Mouse (Mus musculus): Measurements from ENCODE around the gene Gcnt3.
"Not testable (repeated sequence)": the region's sequence is repeated elsewhere in the genome, so short reads cannot be mapped to it uniquely, and the experiment has no call there.

Gene Gcnt3

DNA sequence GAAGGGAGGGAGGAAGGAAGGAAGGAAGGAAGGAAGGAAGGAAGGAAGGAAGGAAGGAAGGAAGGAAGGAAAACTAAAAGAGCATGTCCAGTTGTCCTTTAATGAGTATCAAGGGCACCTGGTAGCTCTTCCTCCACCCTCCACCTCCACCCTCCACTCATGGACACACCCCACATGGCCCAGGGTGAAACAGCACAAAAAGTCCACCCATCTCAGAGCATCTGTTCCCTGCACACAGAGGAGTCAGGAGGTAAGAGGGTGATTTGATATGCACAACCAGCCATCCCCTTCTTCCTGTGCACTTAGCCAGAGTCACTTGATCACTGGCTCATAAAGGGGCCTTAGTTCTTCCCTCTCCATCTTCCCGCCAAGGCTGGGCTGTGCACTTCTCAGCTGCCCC is 5.0 kb upstream of the Gcnt3 start:
- DNase-seq: no peak

DNA sequence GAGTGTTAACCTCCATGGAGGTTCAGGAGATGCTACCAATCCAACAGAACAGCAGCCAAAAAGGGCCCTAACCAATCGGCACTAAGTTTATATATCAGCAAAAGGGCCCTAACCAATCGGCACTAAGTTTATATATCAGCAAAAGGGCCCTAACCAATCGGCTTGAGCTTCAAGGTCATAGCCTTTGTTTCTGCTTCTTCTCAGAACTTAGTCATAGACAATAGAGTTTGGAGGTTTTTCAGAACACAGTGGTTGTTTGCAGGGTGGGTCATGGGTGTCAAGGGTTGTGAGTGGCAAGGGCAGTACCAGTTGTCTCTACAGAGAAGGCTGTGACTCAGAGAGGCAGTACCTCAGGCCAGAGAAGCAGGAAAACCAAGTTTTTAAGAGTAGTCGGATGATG is 4.2 kb upstream of the Gcnt3 start:
- DNase-seq: no peak

DNA sequence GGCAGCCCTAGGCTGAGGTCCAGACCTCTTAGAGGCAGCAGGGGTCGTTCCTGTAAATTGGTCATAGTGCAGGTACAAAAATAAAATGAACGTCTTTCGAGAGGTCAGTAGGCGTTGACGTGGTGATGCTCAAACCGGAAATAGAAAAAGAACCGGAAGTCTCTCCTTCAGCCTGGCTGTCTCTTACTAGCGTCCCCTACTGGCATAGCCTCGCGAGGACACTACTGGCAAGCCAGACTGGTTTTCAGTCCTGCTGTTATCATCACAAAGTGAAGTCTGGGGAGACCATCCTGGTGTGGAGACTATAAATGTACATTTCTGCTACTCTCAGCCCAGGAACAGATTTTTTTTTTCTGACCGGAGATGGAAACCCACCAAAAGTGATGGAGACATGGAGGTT is 2.7 kb upstream of the Gcnt3 start:
- no peak for DNase-seq

DNA sequence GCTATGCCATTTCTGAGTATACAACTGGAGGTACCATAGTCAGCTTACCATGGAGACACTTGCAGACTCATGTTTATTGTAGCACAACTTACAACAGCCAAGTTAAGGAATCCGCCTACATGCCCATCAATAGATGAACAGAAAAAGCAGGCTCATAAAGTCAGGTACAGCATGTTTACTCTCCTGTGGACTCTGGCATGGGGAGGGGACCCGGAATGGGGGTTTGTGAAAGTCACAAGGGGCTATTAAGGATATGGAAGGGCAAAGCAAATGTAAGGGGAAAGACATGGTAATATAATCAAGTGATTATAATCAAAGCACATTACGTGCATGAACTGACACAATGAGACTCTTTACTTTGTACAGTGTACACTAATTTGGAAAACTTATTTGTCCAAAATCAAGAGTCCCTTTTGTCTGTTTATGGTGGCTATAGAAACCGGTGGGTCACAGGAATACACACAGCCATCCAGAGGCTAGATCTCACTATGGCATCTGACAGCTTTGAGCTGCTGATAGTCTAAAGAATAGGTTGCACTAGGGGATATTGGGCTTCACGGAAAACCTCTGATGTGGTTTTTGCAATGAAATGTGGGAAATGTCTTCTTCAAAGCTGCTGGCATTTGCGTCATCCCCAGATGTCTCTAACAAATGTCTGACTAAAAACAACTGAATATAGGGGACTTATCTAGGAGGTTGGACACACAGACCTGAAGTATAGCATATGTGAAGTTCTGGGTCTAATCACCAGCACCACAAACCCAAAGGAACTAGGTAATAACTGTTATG is 1.9 kb upstream of the Gcnt3 start:
- no peak for DNase-seq

DNA sequence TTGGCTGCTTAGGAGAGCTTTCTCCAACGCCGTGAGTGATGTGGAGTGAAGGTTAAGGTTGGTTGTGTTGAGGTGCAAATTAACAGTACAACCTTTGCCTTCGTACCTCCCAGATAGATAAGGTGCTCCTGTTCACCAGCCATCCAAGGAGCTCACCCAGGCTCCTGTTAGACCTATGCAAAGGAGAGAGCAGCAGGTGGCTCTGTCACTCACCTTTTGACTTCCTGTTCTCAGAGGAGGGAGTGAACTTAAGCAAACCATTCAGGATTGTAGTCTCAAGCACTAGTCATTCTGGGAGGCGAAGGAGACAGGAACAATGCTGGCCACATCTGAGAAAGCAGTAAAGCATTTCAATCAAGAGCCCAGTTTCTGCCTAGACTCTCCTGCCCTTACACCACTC is 1.2 kb downstream of the Gcnt3 start:
- DNase-seq: no peak

DNA sequence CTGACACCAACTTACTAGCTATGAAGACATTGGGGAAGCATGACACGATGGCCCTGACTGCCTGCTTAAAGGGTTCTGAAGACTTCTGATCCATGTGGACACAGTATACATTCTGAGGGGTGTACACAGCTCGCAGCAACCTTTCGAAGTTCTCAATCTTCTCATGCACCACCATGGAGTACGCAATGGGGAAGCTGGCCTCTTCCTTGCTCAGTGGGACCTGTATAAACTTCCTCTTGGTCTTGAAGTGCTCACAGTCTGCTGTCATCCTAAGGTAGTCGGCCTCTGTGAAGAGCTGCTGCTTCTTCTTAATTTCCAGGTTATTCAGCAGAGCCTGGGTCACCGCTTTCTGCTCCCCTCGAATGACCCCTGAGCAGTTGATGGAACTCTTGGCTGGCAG is 3.2 kb downstream of the Gcnt3 start:
- no peak for DNase-seq

DNA sequence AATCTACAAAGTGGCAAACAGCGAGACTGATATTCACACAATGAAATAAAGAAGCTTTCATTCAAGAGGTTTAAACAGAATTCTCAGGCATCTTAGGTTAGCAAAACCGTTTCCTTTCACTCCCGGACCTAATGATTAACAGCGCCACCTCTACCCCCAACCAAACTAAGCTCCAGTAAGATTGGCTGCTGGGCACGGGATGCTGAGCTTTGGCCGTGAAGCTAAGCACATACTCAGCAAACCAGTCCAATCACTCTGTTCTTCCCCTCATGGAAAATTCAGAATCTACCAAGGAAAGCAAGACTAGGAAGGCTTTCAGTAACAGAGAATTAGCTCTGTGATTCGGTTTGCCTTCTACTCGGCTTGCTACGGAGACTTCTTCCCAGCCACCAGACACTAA is 4.8 kb downstream of the Gcnt3 start:
- peak; percentile 27 for DNase-seq

DNA sequence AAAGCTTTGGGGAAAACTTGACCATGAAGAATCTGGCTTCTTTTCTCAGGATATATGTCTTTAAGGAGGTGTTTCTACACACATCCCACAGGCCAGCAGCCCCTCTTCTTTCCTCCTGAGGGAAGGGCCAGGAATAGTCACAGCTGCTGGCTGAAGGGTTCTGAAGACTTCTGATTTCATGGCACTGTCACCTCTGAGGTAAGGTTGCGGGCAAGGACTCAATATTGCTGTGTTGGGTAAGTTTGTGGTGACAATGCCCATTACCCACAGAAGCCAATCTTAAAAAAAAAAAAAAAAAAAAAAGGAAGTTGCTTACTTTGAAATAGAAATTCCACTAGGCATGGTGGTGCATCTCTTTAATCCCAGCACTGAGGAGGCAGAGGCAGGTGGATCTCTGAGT is 5.7 kb downstream of the Gcnt3 start:
- no peak for DNase-seq

DNA sequence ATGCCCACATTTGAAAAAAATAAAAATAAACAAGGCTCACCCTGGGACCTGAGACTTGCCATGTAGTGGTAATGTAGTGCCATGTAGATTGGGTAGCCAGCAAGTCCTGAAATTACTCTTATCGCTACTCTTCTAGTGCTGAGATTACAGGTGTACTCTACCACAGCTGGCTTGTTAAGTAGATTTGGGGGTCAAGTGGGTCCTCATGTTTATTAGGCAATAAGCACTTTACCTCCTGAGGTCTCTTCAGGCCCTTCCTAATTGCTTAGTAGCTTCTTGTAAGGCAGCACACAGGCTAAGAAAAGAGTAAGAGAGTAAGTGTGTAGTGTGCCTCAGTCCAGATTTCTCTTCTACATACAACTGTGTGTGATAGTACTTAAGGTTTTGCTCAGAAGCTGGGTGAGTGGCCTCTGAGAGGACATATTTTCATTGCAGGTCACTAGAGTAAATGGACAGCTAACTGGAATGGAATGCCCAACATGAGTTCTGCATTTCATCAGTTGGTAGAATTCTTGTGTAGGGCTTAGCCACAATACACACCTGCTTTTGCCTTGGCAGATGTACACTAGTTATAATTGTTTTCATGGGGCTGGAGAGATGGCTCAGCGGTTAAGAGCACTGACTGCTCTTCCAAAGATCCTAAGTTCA is 12.4 kb downstream of the Gcnt3 start:
- no peak for DNase-seq

DNA sequence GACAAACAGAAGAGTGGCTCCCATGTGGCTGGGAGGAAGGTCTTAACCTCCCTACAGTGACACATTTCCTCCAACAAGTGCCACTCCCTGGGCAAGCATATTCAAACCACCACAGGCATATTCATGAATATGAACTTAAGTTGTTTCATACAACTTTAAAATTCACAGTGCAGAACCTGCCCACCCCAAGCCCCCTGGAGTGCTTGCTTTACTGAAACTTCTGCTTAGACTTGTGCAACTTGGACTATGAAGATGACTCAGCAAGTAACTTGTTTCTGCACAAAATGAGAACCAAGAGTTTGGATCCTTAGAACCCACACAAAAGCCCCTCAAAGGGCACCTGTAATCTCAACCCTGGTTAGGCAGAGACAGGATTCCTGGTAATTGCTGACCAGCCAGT is 13.2 kb downstream of the Gcnt3 start:
- no peak for DNase-seq

DNA sequence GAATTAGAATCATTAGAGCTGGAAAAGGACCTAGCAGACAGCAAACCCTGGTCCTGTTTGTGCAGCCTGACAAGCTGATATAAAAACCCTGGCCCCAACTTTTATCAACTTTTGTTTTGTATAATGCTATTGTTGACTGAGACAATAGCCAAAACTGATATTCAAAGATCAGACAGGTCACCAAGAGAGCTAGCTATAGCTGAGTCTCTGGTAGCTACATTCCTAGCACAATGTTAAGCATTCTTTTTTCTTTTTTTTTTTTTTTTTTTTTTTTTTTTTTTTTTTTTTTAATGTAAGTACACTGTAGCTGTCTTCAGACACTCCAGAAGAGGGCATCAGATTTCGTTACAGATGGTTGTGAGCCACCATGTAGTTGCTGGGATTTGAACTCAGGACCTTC is 14.3 kb downstream of the Gcnt3 start:
- not testable (repeated sequence) for DNase-seq

DNA sequence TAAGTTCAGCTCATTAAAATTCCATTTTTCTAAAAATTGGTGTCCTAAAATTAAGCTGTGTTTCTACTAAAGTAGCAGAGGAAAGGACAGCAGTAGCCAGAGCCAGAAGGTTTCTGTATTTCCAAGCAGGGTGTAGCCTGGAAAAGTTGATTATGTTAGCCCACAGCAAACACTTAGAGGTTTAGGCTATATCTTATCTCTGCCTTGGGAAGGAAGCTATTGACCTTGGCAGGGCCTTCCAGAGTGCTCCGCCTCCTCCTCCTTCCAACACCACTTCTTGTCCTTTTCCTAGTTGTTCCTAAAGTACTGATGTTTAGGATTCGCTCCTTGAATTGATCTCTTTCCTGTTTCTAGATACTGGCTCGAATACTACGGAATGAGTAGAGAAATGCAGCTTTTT is 15.8 kb downstream of the Gcnt3 start:
- no peak for DNase-seq

DNA sequence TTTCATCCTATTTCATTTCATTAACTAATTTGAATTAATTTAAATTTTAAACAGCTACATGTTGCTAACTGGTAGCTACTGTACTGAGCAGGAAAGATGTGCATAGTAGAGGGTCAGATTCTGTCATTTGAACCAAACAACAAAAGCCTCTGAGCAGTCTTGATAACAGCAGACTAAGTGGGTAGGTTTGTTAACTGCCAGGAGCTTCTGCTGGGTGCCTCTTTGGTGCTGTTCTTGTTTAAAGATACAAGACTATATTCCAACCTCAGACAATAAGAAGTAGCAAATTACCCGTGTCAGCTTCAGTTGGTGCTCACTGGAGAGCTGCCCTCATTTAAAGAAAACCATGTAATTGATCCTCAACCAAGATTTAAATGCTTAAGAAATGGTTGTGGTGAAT is 16.3 kb downstream of the Gcnt3 start:
- DNase-seq: no peak

DNA sequence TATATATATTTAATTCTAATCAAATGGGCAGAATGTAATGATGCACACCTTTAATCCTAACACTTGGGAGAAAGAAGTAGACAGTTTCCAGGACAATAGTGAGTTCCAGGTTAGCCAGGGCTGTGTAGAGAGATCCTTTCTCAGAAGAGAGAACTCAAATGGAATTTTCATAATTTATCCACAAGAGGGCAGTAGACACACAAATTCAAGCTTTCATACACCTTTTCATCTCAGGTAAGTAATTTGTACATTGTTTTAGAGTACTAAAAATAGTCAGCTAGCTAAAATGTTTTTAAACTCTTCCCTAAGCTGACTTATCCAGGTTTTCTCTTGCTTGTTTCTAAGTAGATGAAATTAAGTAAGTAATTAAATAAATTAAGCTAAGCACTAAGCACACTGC is 19.0 kb downstream of the Gcnt3 start:
- no peak for DNase-seq

DNA sequence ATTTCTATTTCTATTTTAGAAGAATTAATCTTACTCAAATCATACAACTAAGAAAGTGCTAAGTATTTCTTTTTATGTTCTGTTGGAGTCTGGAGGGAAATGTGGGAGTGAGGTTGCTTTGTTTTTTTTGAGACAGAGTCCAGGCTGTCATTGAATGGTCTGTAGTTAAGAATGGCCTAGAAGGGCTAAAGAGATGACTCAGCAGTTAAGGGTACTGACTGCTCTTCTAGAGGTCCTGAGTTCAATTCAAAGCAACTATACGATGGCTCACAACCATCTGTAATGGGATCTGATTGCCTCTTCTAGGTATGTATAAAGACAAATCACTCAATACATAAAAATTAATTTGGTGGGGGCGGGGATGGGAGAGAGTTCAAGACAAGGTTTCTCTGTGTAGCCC is 22.3 kb downstream of the Gcnt3 start:
- DNase-seq: no peak

DNA sequence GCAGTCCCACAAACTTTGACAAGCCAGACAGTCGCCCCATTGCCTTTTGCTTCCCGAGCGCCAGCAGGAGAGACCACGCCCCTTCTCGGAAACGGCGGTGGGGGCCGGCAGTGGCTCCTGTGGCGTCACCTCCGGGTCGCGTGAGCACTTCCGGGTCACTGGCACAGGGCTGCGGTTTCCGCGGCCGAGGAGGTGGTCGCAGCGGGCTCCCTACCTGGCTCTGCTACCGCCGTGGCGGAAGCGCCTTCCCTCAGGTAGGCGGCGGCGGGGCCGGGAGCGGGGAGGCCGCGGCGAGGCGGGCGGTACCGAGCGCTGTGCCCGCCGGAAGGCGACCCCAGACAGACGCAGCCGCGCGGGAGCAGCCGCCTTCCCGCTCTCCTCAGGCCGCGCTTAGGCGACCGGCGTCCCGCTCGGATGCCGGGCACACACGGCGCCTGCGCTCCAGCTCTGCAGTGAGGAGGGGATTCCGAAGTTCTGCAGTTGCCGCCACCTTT is 25.4 kb downstream of the Gcnt3 start, which contains the start of gene Gtf2a2:
Gene Gtf2a2, plus strand, starts transcription at position 143 of the 494 bp plus-strand sequence.
- peak; percentile 84 for DNase-seq

DNA sequence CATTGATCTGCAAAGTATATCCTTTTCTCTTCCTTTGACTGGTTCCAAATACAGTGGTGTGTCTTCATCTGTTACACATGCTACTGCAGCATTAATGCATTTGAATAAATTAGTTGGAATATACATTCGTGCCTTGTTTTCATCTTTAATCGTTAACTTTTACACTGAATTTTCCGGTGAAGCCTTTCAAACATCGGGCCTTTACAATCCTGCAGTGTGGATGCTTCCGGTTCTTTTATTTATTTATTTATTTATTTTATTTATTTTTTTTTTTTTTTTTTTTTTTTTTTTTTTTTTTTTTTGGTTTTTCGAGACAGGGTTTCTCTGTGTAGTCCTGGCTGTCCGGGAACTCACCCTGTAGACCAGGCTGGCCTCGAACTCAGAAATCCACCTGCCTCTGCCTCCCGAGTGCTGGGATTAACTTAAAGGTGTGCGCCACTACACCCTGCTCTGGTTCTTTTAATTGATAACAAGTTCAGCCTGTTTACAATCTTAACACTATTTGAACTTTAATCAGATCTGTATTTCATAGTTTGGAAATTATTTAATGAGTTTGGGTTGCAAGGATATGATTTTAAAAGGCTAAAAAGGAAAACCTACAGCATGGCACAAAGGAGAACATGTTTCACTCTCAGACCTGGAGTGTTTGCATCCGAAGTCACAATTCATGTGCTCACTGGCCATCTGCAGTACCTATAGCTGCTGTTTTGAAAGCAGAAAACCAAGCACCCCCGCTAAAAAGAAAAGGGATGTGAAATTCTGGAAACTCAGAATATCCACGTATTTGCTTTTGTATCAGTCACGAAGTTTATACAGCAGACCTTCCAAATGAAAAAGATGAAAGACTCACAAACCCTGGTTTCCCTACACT is 26.1 kb downstream of the Gcnt3 start:
- no peak for DNase-seq

DNA sequence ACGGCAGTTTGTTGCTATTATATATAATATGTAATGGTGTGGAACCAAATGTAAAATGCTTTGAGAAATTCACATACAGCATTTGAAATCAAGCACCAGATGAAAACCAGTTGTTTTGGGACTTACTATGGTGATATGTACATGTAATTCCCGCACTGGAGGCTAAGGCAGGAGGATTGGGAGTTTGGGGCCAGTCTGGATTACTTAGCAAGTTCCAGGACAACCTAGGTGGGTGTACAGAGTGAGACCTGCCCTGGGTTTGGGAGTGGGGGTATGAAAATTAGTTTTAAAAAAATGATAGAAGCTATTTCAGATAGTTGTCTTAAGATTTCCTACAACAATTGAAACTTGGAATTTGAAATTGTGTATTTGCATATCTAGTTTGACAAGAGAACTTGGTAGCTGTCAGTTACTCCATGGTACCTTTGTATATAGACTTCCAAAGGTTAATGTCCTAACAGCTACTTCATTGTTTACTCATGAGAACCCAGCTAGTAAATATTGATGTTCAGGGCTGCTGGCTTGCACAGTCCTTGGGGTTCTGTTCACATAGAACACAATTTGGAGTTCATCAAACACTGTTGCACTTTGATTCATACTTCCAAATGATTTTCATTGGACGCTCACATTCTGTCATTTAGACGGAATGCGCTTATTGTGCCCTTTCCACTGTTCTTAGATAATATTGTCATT is 27.0 kb downstream of the Gcnt3 start:
- no peak for DNase-seq

DNA sequence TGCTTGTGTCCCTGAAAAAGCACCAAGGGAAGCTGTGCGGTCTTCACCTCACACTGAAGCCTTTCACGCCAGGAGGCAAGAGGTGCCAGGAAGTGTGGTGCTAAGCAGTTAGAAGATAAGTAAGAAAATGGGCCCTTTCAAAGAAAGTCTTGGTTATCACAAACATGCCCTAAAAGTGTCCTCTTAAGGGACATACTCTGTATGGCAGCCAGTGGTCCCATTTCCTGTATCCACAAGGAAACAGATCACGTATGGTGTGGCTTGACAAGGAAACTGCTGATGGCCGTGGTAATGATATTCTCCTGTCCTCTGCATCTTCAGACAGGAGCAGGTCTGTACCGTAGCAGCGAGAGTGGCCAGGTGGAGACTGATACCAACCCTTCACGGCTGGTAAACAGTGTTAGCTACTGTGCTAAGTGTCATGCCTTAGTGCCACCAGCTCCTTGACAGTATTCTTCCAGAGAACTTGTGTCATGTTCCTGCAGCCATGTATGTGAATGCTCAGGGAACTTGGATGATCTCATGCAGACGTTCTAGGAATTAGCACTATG is 28.1 kb downstream of the Gcnt3 start:
- no peak for DNase-seq

DNA sequence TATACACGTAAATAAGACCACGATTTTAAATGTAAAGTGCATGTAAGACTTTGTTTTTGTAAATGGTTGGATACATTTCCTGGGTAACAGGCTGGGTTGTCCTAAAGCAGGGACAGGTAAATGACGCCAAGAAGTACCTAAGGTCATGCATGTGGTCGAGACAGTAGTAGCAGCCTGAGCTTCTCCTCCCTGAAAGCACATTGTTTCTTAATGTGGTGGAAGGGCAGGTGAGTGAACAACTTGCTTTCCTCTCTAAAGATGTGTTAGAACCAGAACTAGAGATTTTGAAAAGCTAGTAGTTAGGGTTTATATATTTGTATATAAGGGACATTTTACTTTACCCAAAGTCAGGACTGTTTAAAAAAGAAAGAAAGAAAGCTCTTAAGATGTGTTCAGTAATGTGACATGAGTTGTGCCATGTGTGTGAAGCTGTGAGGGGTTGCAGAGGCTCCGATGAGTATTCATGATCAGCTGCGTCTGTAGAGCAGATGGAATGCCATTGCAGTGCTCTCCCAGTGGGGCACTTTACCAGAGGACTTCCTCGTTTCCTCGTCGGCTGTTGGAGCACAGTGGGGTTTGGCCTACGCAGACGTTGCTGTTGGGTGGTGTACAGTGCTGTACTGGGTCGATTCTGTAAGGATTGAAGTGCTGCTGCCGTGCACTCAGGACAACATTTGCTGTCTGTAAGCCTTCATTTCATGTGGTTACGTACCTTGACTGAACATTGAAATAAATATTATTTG is 30.2 kb downstream of the Gcnt3 start:
- no peak for DNase-seq

DNA sequence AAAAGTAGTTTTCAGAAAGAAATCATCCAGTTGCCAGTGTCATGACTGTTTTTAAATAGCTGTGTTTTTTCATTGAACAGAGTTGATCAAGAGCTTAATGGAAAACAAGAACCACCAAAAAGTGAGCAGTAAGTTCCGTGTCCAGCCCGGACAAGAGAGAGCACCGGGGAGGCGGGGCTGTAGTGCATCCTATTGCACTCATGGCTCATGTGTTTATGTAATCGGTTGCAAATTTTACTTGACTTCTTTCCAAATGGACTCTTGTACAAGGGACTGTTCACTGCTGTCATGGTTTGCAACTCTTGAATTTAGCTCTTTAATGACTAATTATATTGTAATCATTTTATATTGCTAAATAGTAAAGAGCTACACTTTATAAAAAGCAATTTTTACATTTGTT is 30.9 kb downstream of the Gcnt3 start:
- DNase-seq: peak; percentile 24

DNA sequence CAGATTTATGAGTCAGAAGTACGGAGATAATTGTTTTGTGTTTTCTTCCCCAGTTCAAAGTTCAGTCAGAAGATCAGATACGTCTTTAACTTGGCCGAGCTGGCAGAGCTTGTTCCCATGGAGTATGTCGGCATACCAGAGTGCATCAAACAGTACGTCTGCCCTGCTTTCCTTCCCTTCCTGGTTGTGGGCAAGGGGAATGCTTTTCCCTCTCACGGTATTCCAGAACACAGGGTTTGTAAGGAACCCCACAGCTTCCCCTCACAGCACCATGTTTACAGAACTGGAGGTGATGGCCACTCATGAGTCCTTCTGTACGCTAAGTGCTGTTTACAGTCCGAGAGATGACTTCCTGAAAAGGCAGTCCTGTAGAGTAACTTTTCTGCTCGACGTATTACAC is 34.4 kb downstream of the Gcnt3 start:
- DNase-seq: no peak

Data from kidney, adult 11 months (tissue).